Mouse (Mus musculus) heart, postnatal 0 days (tissue): ENCODE measurements around the gene Gm49661. TPM values are rescaled to one million over a fixed set of nuclear protein-coding genes. Genes with fewer than 3 reads are reported as not detected.

Experiments
- ATAC-seq: fragments of 200-750 bp; cut with Nextera tagmentation; 2 replicates; pipeline ENCODE4 v1.8.0; 2017; ENCODE audit warnings: low read depth, moderate number of reproducible peaks, moderate library complexity; ENCODE audit not compliant: insufficient read depth
- DNase-seq: peaks from one replicate; pipeline ENCODE4 v3.0.0-alpha.2; 2016; ENCODE audit warnings: low spot score
- H3K27ac ChIP-seq: fragments of 300-500 bp; sonication (generic); 2 replicates; pipeline ENCODE4 v1.5.1; 2014; ENCODE audit warnings: low read depth, mild to moderate bottlenecking
- H3K27me3 ChIP-seq: fragments of 300-500 bp; sonication (generic); 2 replicates; pipeline ENCODE4 v1.6.1; 2014; ENCODE audit warnings: low read length, mixed read lengths; ENCODE audit not compliant: control insufficient read depth, insufficient read depth
- H3K36me3 ChIP-seq: fragments of 300-500 bp; sonication (generic); replicated peaks from 2 replicates; pipeline ENCODE4 v1.6.1; 2014; ENCODE audit warnings: low read length, mixed read lengths; ENCODE audit not compliant: control insufficient read depth, insufficient read depth
- H3K4me1 ChIP-seq: fragments of 300-500 bp; sonication (generic); 2 replicates; pipeline ENCODE4 v1.6.1; 2014; ENCODE audit warnings: antibody characterized with exemption; ENCODE audit not compliant: control insufficient read depth, insufficient read depth
- H3K4me2 ChIP-seq: fragments of 300-500 bp; sonication (generic); 2 replicates; pipeline ENCODE4 v1.6.1; 2014; ENCODE audit warnings: low read depth, mild to moderate bottlenecking, low read length, moderate library complexity
- H3K4me3 ChIP-seq: fragments of 300-500 bp; sonication (generic); 2 replicates; pipeline ENCODE4 v1.5.1; 2014; ENCODE audit warnings: low read depth, low read length
- H3K9ac ChIP-seq: fragments of 300-500 bp; sonication (generic); replicated peaks from 2 replicates; pipeline ENCODE4 v1.6.1; 2014; ENCODE audit warnings: low read depth, low read length, mixed read lengths
- H3K9me3 ChIP-seq: fragments of 300-500 bp; sonication (generic); replicated peaks from 2 replicates; pipeline ENCODE4 v1.6.1; 2016; ENCODE audit warnings: low read length; ENCODE audit not compliant: control insufficient read depth
- CTCF ChIP-seq: IDR thresholded peaks from 2 replicates; pipeline ENCODE4 v1.5.1; 2016; ENCODE audit warnings: antibody characterized with exemption, control low read depth, low read depth
- EP300 ChIP-seq: IDR thresholded peaks from 2 replicates; pipeline ENCODE4 v1.6.1; 2016; ENCODE audit warnings: antibody characterized with exemption, low read depth
- WGBS: fragments of 180-500 bp; shearing (Covaris S2); extraction: QIAGEN DNeasy Blood & Tissue Kit; methylation state at CpG from one replicate; pipeline ENCODE4 v1.1.7; 2014; 5-methylcytosine and 5-hydroxymethylcytosine counted together
- polyA plus RNA-seq: library from polyadenylated mRNA; unstranded; fragments of >200 nt; fragmentation: Nextera tagmentation; extraction: Ambion mirVana; gene quantifications from 2 replicates; pipeline ENCODE4 v1.2.1, GENCODE M21; 2015
- total RNA-seq: library from RNA; depleted of rRNA; stranded (reverse); fragments of >200 nt; gene quantifications from 2 replicates; pipeline ENCODE4 v1.2.3, GENCODE M21; 2014; ENCODE audit warnings: low replicate concordance; rRNA removed

The Gm49661 gene
- total RNA-seq (not detected in 2 replicates), polyA plus RNA-seq (not detected in 2 replicates)

GRCm38 (mm10) chr8:84969241-84970134, at the start of gene Gm49661, which contains the start of the genes Prdx2 and Rnaseh2a:
TSS of gene Gm49661 (minus strand) at chr8:84969433.
TSS of gene Prdx2 (plus strand) at chr8:84969587.
TSS of gene Rnaseh2a (minus strand) at chr8:84969767.
- Histone ChIP-seq H3K4me3 (peak within 1 kb of the TSS; percentile 68), H3K36me3 (peaks cover 30% of the 10 kb centered on the region), H3K4me2 (peak within 1 kb of the TSS; percentile 77), H3K27ac (peak within 1 kb of the TSS; percentile 83), H3K9ac (peak within 1 kb of the TSS; percentile 84), H3K27me3 (no peaks in the 10 kb centered on the region), H3K9me3 (no peaks in the 10 kb centered on the region), H3K4me1 (peaks cover 30% of the 10 kb centered on the region)
- under 1% methylated on average over 56 of the region's 56 CpGs for WGBS
- ATAC-seq: peak; percentile 59
- DNase-seq: peak; percentile 71
- TF ChIP-seq CTCF: no peak
- TF ChIP-seq EP300: peak; percentile 19; the same call in 1 of the 2 replicates

- Histone ChIP-seq H3K27ac (no peak overlapping the region), H3K4me1 (no peaks in the 10 kb centered on the region), H3K9me3 (no peaks in the 10 kb centered on the region), H3K9ac (no peak overlapping the region), H3K27me3 (peaks cover 23% of the 10 kb centered on the region), H3K4me2 (no peak overlapping the region), H3K36me3 (peaks cover 46% of the 10 kb centered on the region), H3K4me3 (no peak overlapping the region)
- no peak for DNase-seq
- TF ChIP-seq EP300 (no peak), CTCF (no peak)
- 53% methylated on average over 5 of the region's 5 CpGs for WGBS
- ATAC-seq: no peak
These were observed 48.0 kb upstream of the Gm49661 start for GRCm38 (mm10) chr8:85017209-85017608.

- ATAC-seq: no peak
- Histone ChIP-seq H3K9ac (no peak overlapping the region), H3K4me1 (no peaks in the 10 kb centered on the region), H3K9me3 (no peaks in the 10 kb centered on the region), H3K27ac (no peak overlapping the region), H3K36me3 (peaks cover 41% of the 10 kb centered on the region), H3K4me3 (no peak overlapping the region), H3K4me2 (no peak overlapping the region), H3K27me3 (peaks cover 27% of the 10 kb centered on the region)
- DNase-seq: no peak
- TF ChIP-seq EP300: no peak
- no peak for TF ChIP-seq CTCF
- 57% methylated on average over 10 of the region's 10 CpGs for WGBS
These were observed 47.5 kb upstream of the Gm49661 start for GRCm38 (mm10) chr8:85016724-85017123.

- no peaks in the 10 kb centered on the region for H3K9me3 ChIP-seq
- H3K36me3 ChIP-seq: peaks cover 22% of the 10 kb centered on the region
- DNase-seq (no peak), ATAC-seq (no peak)
- H3K4me2 ChIP-seq: peak within 1 kb of the TSS; percentile 50
- H3K9ac ChIP-seq: no peak within 1 kb of the TSS
- TF ChIP-seq EP300: no peak
- no peaks in the 10 kb centered on the region for H3K4me1 ChIP-seq
- WGBS: 8% methylated on average over 1 of the region's 2 CpGs
- peak within 1 kb of the TSS; percentile 26; the same call in 1 of the 2 replicates for H3K4me3 ChIP-seq
- no peak within 1 kb of the TSS for H3K27ac ChIP-seq
- H3K27me3 ChIP-seq: peaks cover 43% of the 10 kb centered on the region
These were observed 45.2 kb upstream of the Gm49661 start, which contains the start of gene Best2 for GRCm38 (mm10) chr8:85014431-85014830. TSS of gene Best2 (minus strand) at chr8:85014531.

GRCm38 (mm10) chr8:85013230-85013840, 44.1 kb upstream of the Gm49661 start:
- H3K9ac ChIP-seq: no peak overlapping the region
- H3K9me3 ChIP-seq: no peaks in the 10 kb centered on the region
- ATAC-seq (peak; percentile 58), DNase-seq (peak; percentile 36)
- peaks cover 11% of the 10 kb centered on the region for H3K36me3 ChIP-seq
- peak overlapping the region; percentile 50 for H3K4me2 ChIP-seq
- TF ChIP-seq CTCF: peak; percentile 63
- TF ChIP-seq EP300: no peak
- 9% methylated on average over 25 of the region's 26 CpGs for WGBS
- no peak overlapping the region for H3K27ac ChIP-seq
- peak overlapping the region; percentile 26; the same call in 1 of the 2 replicates for H3K4me3 ChIP-seq
- H3K4me1 ChIP-seq: no peaks in the 10 kb centered on the region
- peaks cover 49% of the 10 kb centered on the region for H3K27me3 ChIP-seq
